Mouse (Mus musculus): ENCODE data around the gene Tmem102. TPM values are rescaled to one million over a fixed set of nuclear protein-coding genes. Genes with fewer than 3 reads are reported as not detected.

The Tmem102 gene
- polyA plus RNA-seq (2015; fragmentation: Nextera tagmentation; extraction: Ambion mirVana) = 0.61 and 0.98 TPM in 2 replicates

- WGBS = 4% methylated on average over 29 of the region's 29 CpGs
- peak within 1 kb of the TSS; percentile 98 for H3K4me2 ChIP-seq (replicated peaks)
- no peak within 1 kb of the TSS for H3K27ac ChIP-seq (replicated peaks)
- H3K9me3 ChIP-seq = no peaks in the 10 kb centered on the region
- ATAC-seq (replicated peaks) = no peak
- 0 out of 2 replicates have a peak within 1 kb of the TSS, but pooled peaks have one; percentile 68 for H3K4me3 ChIP-seq
- peaks cover 46% of the 10 kb centered on the region for H3K4me1 ChIP-seq
- no peaks in the 10 kb centered on the region for H3K36me3 ChIP-seq
- H3K27me3 ChIP-seq = peaks cover 19% of the 10 kb centered on the region
- no peak within 1 kb of the TSS for H3K9ac ChIP-seq (replicated peaks)
Measured at GRCm38 (mm10) chr11:69804972-69805909, at the start of gene Tmem102. Tmem102 (minus strand) TSS chr11:69805624.

GRCm38 (mm10) chr11:69854680-69855079 is 49.3 kb upstream of the Tmem102 start:
- no peak overlapping the region for H3K9ac ChIP-seq (replicated peaks)
- peaks cover 14% of the 10 kb centered on the region; the same call in 1 of the 2 replicates for H3K27me3 ChIP-seq
- 90% methylated on average over 10 of the region's 10 CpGs for WGBS
- H3K4me2 ChIP-seq (replicated peaks) = no peak overlapping the region
- ATAC-seq (replicated peaks) = no peak
- peaks cover 22% of the 10 kb centered on the region for H3K36me3 ChIP-seq
- no peaks in the 10 kb centered on the region for H3K9me3 ChIP-seq
- H3K4me3 ChIP-seq = no peak overlapping the region
- peaks cover 8% of the 10 kb centered on the region for H3K4me1 ChIP-seq
- H3K27ac ChIP-seq (replicated peaks) = no peak overlapping the region

- peaks cover 29% of the 10 kb centered on the region for H3K36me3 ChIP-seq
- H3K9ac ChIP-seq (replicated peaks) = no peak overlapping the region
- no peak overlapping the region for H3K4me2 ChIP-seq (replicated peaks)
- WGBS = 77% methylated on average over 7 of the region's 7 CpGs
- H3K4me1 ChIP-seq = peaks cover 8% of the 10 kb centered on the region
- no peak overlapping the region for H3K4me3 ChIP-seq
- H3K27me3 ChIP-seq = peaks cover 14% of the 10 kb centered on the region; the same call in 1 of the 2 replicates
- no peak overlapping the region for H3K27ac ChIP-seq (replicated peaks)
- no peaks in the 10 kb centered on the region for H3K9me3 ChIP-seq
- no peak for ATAC-seq (replicated peaks)
Measured at GRCm38 (mm10) chr11:69853994-69854393, 48.6 kb upstream of the Tmem102 start.

GRCm38 (mm10) chr11:69850754-69851153 is 45.3 kb upstream of the Tmem102 start:
- H3K9ac ChIP-seq (replicated peaks) = no peak overlapping the region
- H3K4me3 ChIP-seq = no peak overlapping the region
- no peak for ATAC-seq (replicated peaks)
- H3K4me2 ChIP-seq (replicated peaks) = no peak overlapping the region
- no peak overlapping the region for H3K27ac ChIP-seq (replicated peaks)
- H3K4me1 ChIP-seq = peaks cover 29% of the 10 kb centered on the region
- no peaks in the 10 kb centered on the region for H3K27me3 ChIP-seq
- peaks cover 35% of the 10 kb centered on the region for H3K36me3 ChIP-seq
- no peaks in the 10 kb centered on the region for H3K9me3 ChIP-seq
- WGBS = 66% methylated on average over 8 of the region's 8 CpGs

GRCm38 (mm10) chr11:69849884-69850283 is 44.5 kb upstream of the Tmem102 start:
- H3K9ac ChIP-seq (replicated peaks) = no peak overlapping the region
- ATAC-seq (replicated peaks) = no peak
- H3K36me3 ChIP-seq = peaks cover 35% of the 10 kb centered on the region
- H3K4me3 ChIP-seq = no peak overlapping the region
- H3K4me1 ChIP-seq = peaks cover 31% of the 10 kb centered on the region
- H3K27me3 ChIP-seq = no peaks in the 10 kb centered on the region
- no peak overlapping the region for H3K27ac ChIP-seq (replicated peaks)
- WGBS = 94% methylated on average over 15 of the region's 15 CpGs
- no peak overlapping the region for H3K4me2 ChIP-seq (replicated peaks)
- no peaks in the 10 kb centered on the region for H3K9me3 ChIP-seq

- Histone ChIP-seq H3K27me3 (no peaks in the 10 kb centered on the region), H3K9ac (replicated peaks) (no peak overlapping the region), H3K9me3 (no peaks in the 10 kb centered on the region), H3K4me2 (replicated peaks) (no peak overlapping the region), H3K4me1 (peaks cover 31% of the 10 kb centered on the region), H3K27ac (replicated peaks) (no peak overlapping the region), H3K36me3 (peaks cover 35% of the 10 kb centered on the region), H3K4me3 (no peak overlapping the region)
- WGBS = 92% methylated on average over 9 of the region's 9 CpGs
- no peak for ATAC-seq (replicated peaks)
Measured at GRCm38 (mm10) chr11:69849128-69849527, 43.7 kb upstream of the Tmem102 start.

- peak overlapping the region; percentile 58 for H3K4me3 ChIP-seq
Measured at GRCm38 (mm10) chr11:69848021-69848420, 42.6 kb upstream of the Tmem102 start.

GRCm38 (mm10) chr11:69846738-69847688 is 41.6 kb upstream of the Tmem102 start:
- Histone ChIP-seq H3K4me2 (replicated peaks) (peak overlapping the region; percentile 86), H3K27ac (replicated peaks) (peak overlapping the region; percentile 97), H3K9me3 (no peaks in the 10 kb centered on the region), H3K4me3 (peak overlapping the region; percentile 58), H3K9ac (replicated peaks) (peak overlapping the region; percentile 66), H3K36me3 (peaks cover 35% of the 10 kb centered on the region), H3K27me3 (no peaks in the 10 kb centered on the region), H3K4me1 (peaks cover 31% of the 10 kb centered on the region)
- ATAC-seq (replicated peaks) = peak; percentile 41
- 13% methylated on average over 37 of the region's 37 CpGs for WGBS

More at GRCm38 (mm10) chr11:69848021-69848420, 42.6 kb upstream of the Tmem102 start:
- peak overlapping the region; percentile 86 for H3K4me2 ChIP-seq (replicated peaks)
- no peaks in the 10 kb centered on the region for H3K9me3 ChIP-seq
- peaks cover 35% of the 10 kb centered on the region for H3K36me3 ChIP-seq
- H3K27me3 ChIP-seq = no peaks in the 10 kb centered on the region
- WGBS = 97% methylated on average over 6 of the region's 6 CpGs
- H3K27ac ChIP-seq (replicated peaks) = no peak overlapping the region
- no peak overlapping the region; the same call in 1 of the 2 replicates for H3K9ac ChIP-seq (replicated peaks)
- no peak for ATAC-seq (replicated peaks)
- H3K4me1 ChIP-seq = peaks cover 31% of the 10 kb centered on the region

- peaks cover 31% of the 10 kb centered on the region for H3K4me1 ChIP-seq
- H3K4me3 ChIP-seq = peak within 1 kb of the TSS; percentile 58
- peak within 1 kb of the TSS; percentile 97 for H3K27ac ChIP-seq (replicated peaks)
- H3K27me3 ChIP-seq = no peaks in the 10 kb centered on the region
- H3K4me2 ChIP-seq (replicated peaks) = peak within 1 kb of the TSS; percentile 86
- ATAC-seq (replicated peaks) = peak; percentile 90
- H3K9ac ChIP-seq (replicated peaks) = peak within 1 kb of the TSS; percentile 66
- no peaks in the 10 kb centered on the region for H3K9me3 ChIP-seq
- WGBS = under 1% methylated on average over 33 of the region's 38 CpGs
- H3K36me3 ChIP-seq = peaks cover 29% of the 10 kb centered on the region
Measured at GRCm38 (mm10) chr11:69846198-69846680, 40.8 kb upstream of the Tmem102 start, which contains the start of gene Plscr3. Plscr3 (plus strand) TSS chr11:69846376.

- H3K4me1 ChIP-seq = peaks cover 39% of the 10 kb centered on the region
- WGBS = under 1% methylated on average over 7 of the region's 7 CpGs
- no peaks in the 10 kb centered on the region for H3K27me3 ChIP-seq
- ATAC-seq (replicated peaks) = peak; percentile 20
- no peaks in the 10 kb centered on the region for H3K9me3 ChIP-seq
- H3K4me2 ChIP-seq (replicated peaks) = peak overlapping the region; percentile 96
- H3K4me3 ChIP-seq = peak overlapping the region; percentile 95
- peak overlapping the region; percentile 98 for H3K27ac ChIP-seq (replicated peaks)
- H3K9ac ChIP-seq (replicated peaks) = peak overlapping the region; percentile 59
- H3K36me3 ChIP-seq = no peaks in the 10 kb centered on the region
Measured at GRCm38 (mm10) chr11:69838714-69839104, 33.3 kb upstream of the Tmem102 start.

- H3K4me3 ChIP-seq = peak within 1 kb of the TSS; percentile 95
- peak within 1 kb of the TSS; percentile 96 for H3K4me2 ChIP-seq (replicated peaks)
- peaks cover 45% of the 10 kb centered on the region for H3K4me1 ChIP-seq
- no peaks in the 10 kb centered on the region for H3K9me3 ChIP-seq
- ATAC-seq (replicated peaks) = peak; percentile 88
- H3K27me3 ChIP-seq = no peaks in the 10 kb centered on the region
- peaks cover 4% of the 10 kb centered on the region for H3K36me3 ChIP-seq
- peak within 1 kb of the TSS; percentile 94 for H3K9ac ChIP-seq (replicated peaks)
- H3K27ac ChIP-seq (replicated peaks) = peak within 1 kb of the TSS; percentile 98
- under 1% methylated on average over 34 of the region's 34 CpGs for WGBS
Measured at GRCm38 (mm10) chr11:69837952-69838713, 32.7 kb upstream of the Tmem102 start, which contains the start of gene Tmem256. Tmem256 (plus strand) TSS chr11:69838514.
